Mouse (Mus musculus) ovary, adult 18-20 months (tissue): ENCODE data around the gene AC109138.7.

Experiments
- DNase-seq: peaks from one replicate; pipeline ENCODE4 v3.0.0; 2022; ENCODE audit warnings: low spot score, mixed read lengths

AC109138.7 gene

GRCm38 (mm10) chr19:4193129-4193528 lies 21.0 kb upstream of the AC109138.7 start:
- DNase-seq: no peak

GRCm38 (mm10) chr19:4194021-4194724 lies 20.0 kb upstream of the AC109138.7 start:
- DNase-seq: no peak

GRCm38 (mm10) chr19:4194776-4195650 lies 19.1 kb upstream of the AC109138.7 start:
- no peak for DNase-seq

GRCm38 (mm10) chr19:4196048-4196447 lies 18.1 kb upstream of the AC109138.7 start:
- DNase-seq: no peak

- no peak for DNase-seq
Observed at GRCm38 (mm10) chr19:4196548-4196947, 17.6 kb upstream of the AC109138.7 start.

GRCm38 (mm10) chr19:4197180-4197579 lies 17.0 kb upstream of the AC109138.7 start:
- no peak for DNase-seq

GRCm38 (mm10) chr19:4201291-4201909 lies 12.8 kb upstream of the AC109138.7 start, which contains the start of gene Rad9a:
Gene Rad9a, minus strand, starts transcription at chr19:4201662.
- DNase-seq: peak; percentile 93

GRCm38 (mm10) chr19:4202149-4202548 lies 12.0 kb upstream of the AC109138.7 start:
- DNase-seq: no peak

GRCm38 (mm10) chr19:4203148-4203547 lies 11.0 kb upstream of the AC109138.7 start:
- DNase-seq: no peak

- no peak for DNase-seq
Observed at GRCm38 (mm10) chr19:4203604-4204326, 10.4 kb upstream of the AC109138.7 start.

GRCm38 (mm10) chr19:4204889-4205288 lies 9.3 kb upstream of the AC109138.7 start:
- no peak for DNase-seq

GRCm38 (mm10) chr19:4206971-4207370 lies 7.2 kb upstream of the AC109138.7 start:
- DNase-seq: no peak

- no peak for DNase-seq
Observed at GRCm38 (mm10) chr19:4208563-4208962, 5.6 kb upstream of the AC109138.7 start.

GRCm38 (mm10) chr19:4211891-4212588 lies 2.1 kb upstream of the AC109138.7 start:
- DNase-seq: no peak

- DNase-seq: no peak
Observed at GRCm38 (mm10) chr19:4213524-4213974, 608 bp upstream of the AC109138.7 start.

- DNase-seq: no peak
Observed at GRCm38 (mm10) chr19:4214771-4215450, 754 bp downstream of the AC109138.7 start.

GRCm38 (mm10) chr19:4215451-4215840 lies 1.3 kb downstream of the AC109138.7 start:
- no peak for DNase-seq

- DNase-seq: no peak
Observed at GRCm38 (mm10) chr19:4216041-4216685, 2.0 kb downstream of the AC109138.7 start.

GRCm38 (mm10) chr19:4217140-4217539 lies 3.0 kb downstream of the AC109138.7 start:
- no peak for DNase-seq

GRCm38 (mm10) chr19:4217855-4218254 lies 3.7 kb downstream of the AC109138.7 start:
- DNase-seq: no peak
